Mouse (Mus musculus) gonadal fat pad, adult 2 months (tissue): ENCODE results near the gene Kif27. TPM values are rescaled to one million over a fixed set of nuclear protein-coding genes. Genes with fewer than 3 reads are reported as not detected.

ENCODE experiments used
- DNase-seq: peaks from one replicate; pipeline ENCODE4 v3.0.0-alpha.2; 2012; ENCODE audit warnings: low read depth
- polyA plus RNA-seq: library from polyadenylated mRNA; depleted of rRNA; stranded (reverse); fragments of >200 nt; gene quantifications from 2 replicates; pipeline ENCODE4 v1.2.3, GENCODE M21; 2012; rRNA removed

Gene Kif27
- polyA plus RNA-seq, 1 experiment = 0.20 TPM

GRCm38 (mm10) chr13:58276256-58276655 lies 82.7 kb downstream of the Kif27 start:
- DNase-seq = no peak

GRCm38 (mm10) chr13:58275599-58275998 lies 83.3 kb downstream of the Kif27 start, which contains the start of gene Gkap1:
Gene Gkap1, minus strand, starts transcription at chr13:58275699.
- no peak for DNase-seq

GRCm38 (mm10) chr13:58275076-58275475 lies 83.8 kb downstream of the Kif27 start:
- DNase-seq = no peak

- no peak for DNase-seq
Observed at GRCm38 (mm10) chr13:58274259-58274991, 84.5 kb downstream of the Kif27 start.

- DNase-seq = no peak
Observed at GRCm38 (mm10) chr13:58273411-58274258, 85.3 kb downstream of the Kif27 start.

- DNase-seq = no peak
Observed at GRCm38 (mm10) chr13:58266864-58267263, 92.1 kb downstream of the Kif27 start.

- DNase-seq = peak; percentile 77
Observed at GRCm38 (mm10) chr13:58263546-58263945, 95.4 kb downstream of the Kif27 start.

- no peak for DNase-seq
Observed at GRCm38 (mm10) chr13:58261674-58262073, 97.2 kb downstream of the Kif27 start.

GRCm38 (mm10) chr13:58253268-58253667 lies 105.7 kb downstream of the Kif27 start:
- DNase-seq = no peak

- no peak for DNase-seq
Observed at GRCm38 (mm10) chr13:58248957-58249356, 110.0 kb downstream of the Kif27 start.

Other genes starting within 250 kb of the Kif27 start
- 4.3 and 5.2 TPM in 2 replicates for gene Klhl3, start 245.5 kb downstream of the Kif27 start, polyA plus RNA-seq
- gene Hnrnpa0, start 230.6 kb downstream of the Kif27 start, polyA plus RNA-seq = 41.5 and 60.4 TPM in 2 replicates
- gene Idnk, start 201.5 kb downstream of the Kif27 start, polyA plus RNA-seq = 29.1 and 31.3 TPM in 2 replicates
- gene Ubqln1, start 143.5 kb downstream of the Kif27 start, polyA plus RNA-seq = 203 and 215 TPM in 2 replicates
- gene Gkap1, start 83.4 kb downstream of the Kif27 start, polyA plus RNA-seq = 34.6 and 45.5 TPM in 2 replicates
- 30.9 and 32.5 TPM in 2 replicates for gene 2210016F16Rik, start 26.1 kb upstream of the Kif27 start, polyA plus RNA-seq
- gene Rmi1, start 43.1 kb upstream of the Kif27 start, polyA plus RNA-seq = 9.1 and 10.3 TPM in 2 replicates
- 233 and 272 TPM in 2 replicates for gene Hnrnpk, start 44.2 kb upstream of the Kif27 start, polyA plus RNA-seq